Mouse (Mus musculus): Measurements from ENCODE around the gene Olfr1058.
"Not testable (repeated sequence)": the region's sequence is repeated elsewhere in the genome, so short reads cannot be mapped to it uniquely, and the experiment has no call there.

Gene Olfr1058

GRCm38 (mm10) chr2:86388461-86388860, at the start of gene Olfr1058:
Gene Olfr1058, minus strand, starts transcription at chr2:86388561.
- in situ Hi-C loops (cut with MboI, MseI): not testable (repeated sequence)

- in situ Hi-C loops (cut with MboI, MseI): not testable (repeated sequence)
Observed at GRCm38 (mm10) chr2:86428511-86428910, 40.1 kb upstream of the Olfr1058 start.

- in situ Hi-C loops (cut with MboI, MseI): not testable (repeated sequence)
Observed at GRCm38 (mm10) chr2:86426649-86427048, 38.3 kb upstream of the Olfr1058 start, which contains the start of gene Olfr1062. Gene Olfr1062, minus strand, starts transcription at chr2:86426749.

- in situ Hi-C loops (cut with MboI, MseI): no loop called here
Observed at GRCm38 (mm10) chr2:86413950-86414349, 25.6 kb upstream of the Olfr1058 start, which contains the start of gene Olfr1061. Gene Olfr1061, minus strand, starts transcription at chr2:86414050.

- in situ Hi-C loops (cut with MboI, MseI): no loop called here
Observed at GRCm38 (mm10) chr2:86395114-86395513, 6.8 kb upstream of the Olfr1058 start.

- in situ Hi-C loops (cut with MboI, MseI): no loop called here
Observed at GRCm38 (mm10) chr2:86378293-86378692, 10.1 kb downstream of the Olfr1058 start, which contains the start of gene Olfr1057. Gene Olfr1057, minus strand, starts transcription at chr2:86378393.

- in situ Hi-C loops (cut with MboI, MseI): not testable (repeated sequence)
Observed at GRCm38 (mm10) chr2:86366342-86366741, 22.0 kb downstream of the Olfr1058 start.

GRCm38 (mm10) chr2:86362369-86362768, 26.0 kb downstream of the Olfr1058 start, which contains the start of gene Olfr1056:
Gene Olfr1056, minus strand, starts transcription at chr2:86362469.
- in situ Hi-C loops (cut with MboI, MseI): no loop called here

GRCm38 (mm10) chr2:86351751-86352150, 36.6 kb downstream of the Olfr1058 start:
- in situ Hi-C loops (cut with MboI, MseI): not testable (repeated sequence)

- in situ Hi-C loops (cut with MboI, MseI): no loop called here
Observed at GRCm38 (mm10) chr2:86350184-86350583, 38.2 kb downstream of the Olfr1058 start, which contains the start of gene Olfr1055. Gene Olfr1055, minus strand, starts transcription at chr2:86350284.

GRCm38 (mm10) chr2:86335333-86335732, 53.0 kb downstream of the Olfr1058 start, which contains the start of gene Olfr1054:
Gene Olfr1054, minus strand, starts transcription at chr2:86335433.
- in situ Hi-C loops (cut with MboI, MseI): no loop called here

Measured in regulatory T cell (primary cell).